Mouse (Mus musculus) kidney, embryonic 15.5 days (tissue): ENCODE measurements around the gene Schip1. TPM values are rescaled to one million over a fixed set of nuclear protein-coding genes. Genes with fewer than 3 reads are reported as not detected.

Source experiments
- ATAC-seq: fragments of 200-750 bp; cut with Nextera tagmentation; replicated peaks from 2 replicates; pipeline ENCODE4 v1.8.0; 2017; ENCODE audit warnings: moderate TSS enrichment; ENCODE audit not compliant: low FRiP score
- H3K27ac ChIP-seq: fragments of 300-500 bp; sonication (generic); 2 replicates; pipeline ENCODE4 v1.5.1; 2015; ENCODE audit warnings: mild to moderate bottlenecking, inconsistent platforms
- H3K27me3 ChIP-seq: fragments of 300-500 bp; sonication (generic); 2 replicates; pipeline ENCODE4 v1.6.1; 2015; ENCODE audit warnings: inconsistent platforms
- H3K36me3 ChIP-seq: fragments of 300-500 bp; sonication (generic); 2 replicates; pipeline ENCODE4 v1.6.1; 2015; ENCODE audit warnings: inconsistent platforms
- H3K4me1 ChIP-seq: fragments of 300-500 bp; sonication (generic); 2 replicates; pipeline ENCODE4 v1.6.1; 2015; ENCODE audit warnings: inconsistent platforms
- H3K4me2 ChIP-seq: fragments of 300-500 bp; sonication (generic); 2 replicates; pipeline ENCODE4 v1.6.1; 2015; ENCODE audit warnings: moderate library complexity, mild to moderate bottlenecking, inconsistent platforms
- H3K4me3 ChIP-seq: fragments of 300-500 bp; sonication (generic); replicated peaks from 2 replicates; pipeline ENCODE4 v1.5.1; 2015; ENCODE audit warnings: mild to moderate bottlenecking, inconsistent platforms
- H3K9ac ChIP-seq: fragments of 300-500 bp; sonication (generic); 2 replicates; pipeline ENCODE4 v1.6.1; 2015; ENCODE audit warnings: mild to moderate bottlenecking, inconsistent platforms
- H3K9me3 ChIP-seq: fragments of 300-500 bp; sonication (generic); replicated peaks from 2 replicates; pipeline ENCODE4 v1.6.1; 2016; ENCODE audit warnings: inconsistent platforms
- WGBS: fragments of 180-500 bp; shearing (Covaris S2); methylation state at CpG from one replicate; pipeline ENCODE4 v1.1.7; 2015; ENCODE audit warnings: mixed read lengths; 5-methylcytosine and 5-hydroxymethylcytosine counted together
- polyA plus RNA-seq: library from polyadenylated mRNA; unstranded; fragments of >200 nt; fragmentation: Nextera tagmentation; extraction: Ambion mirVana; gene quantifications from 2 replicates; pipeline ENCODE4 v1.2.1, GENCODE M21; 2015

The Schip1 gene
- polyA plus RNA-seq, 1 experiment from 2014 or later, result 51.3 TPM

DNA sequence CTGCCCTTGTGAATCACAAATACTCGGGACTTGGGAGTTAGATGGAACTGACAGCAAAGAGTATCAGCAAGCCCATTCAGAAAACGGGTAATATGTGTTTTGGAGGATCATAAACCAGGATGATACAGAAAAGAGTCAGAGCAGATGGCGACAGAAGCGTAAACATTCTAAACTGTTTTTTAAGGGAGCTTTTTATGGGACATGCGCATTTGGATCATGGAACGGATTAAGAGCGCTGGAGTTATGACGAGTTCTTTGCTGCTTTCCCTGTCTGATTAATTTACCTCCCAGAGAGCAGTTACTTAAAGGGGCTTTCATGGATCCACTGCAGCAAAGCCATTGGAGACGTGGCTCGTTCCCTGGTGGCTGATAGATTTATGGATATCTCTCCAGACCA lies 219.0 kb downstream of the Schip1 start:
- Histone ChIP-seq H3K27ac (no peak overlapping the region), H3K9me3 (no peaks in the 10 kb centered on the region), H3K4me3 (no peak overlapping the region), H3K4me2 (peak overlapping the region; percentile 27), H3K36me3 (no peaks in the 10 kb centered on the region), H3K9ac (no peak overlapping the region), H3K4me1 (no peaks in the 10 kb centered on the region), H3K27me3 (no peaks in the 10 kb centered on the region)
- 41% methylated on average over 10 of the region's 10 CpGs for WGBS
- no peak for ATAC-seq

DNA sequence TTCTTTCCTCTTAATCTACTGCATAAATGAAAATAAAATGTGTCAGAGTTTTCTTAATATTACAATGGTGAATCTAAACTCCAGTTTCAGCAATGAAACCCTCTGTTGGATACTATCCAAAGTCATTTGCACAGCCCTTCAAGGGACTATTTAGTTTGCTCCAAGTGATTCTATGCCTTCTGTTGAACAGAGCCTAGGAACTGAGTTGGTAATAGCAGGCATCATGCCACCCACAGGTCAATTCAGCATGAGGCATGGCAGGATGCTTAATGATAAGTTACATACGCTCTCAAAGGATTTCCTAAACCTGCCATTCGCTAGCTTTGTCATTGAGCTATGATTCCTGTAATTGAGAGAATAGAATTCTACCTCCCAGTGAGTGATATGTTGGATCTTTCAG lies 219.9 kb downstream of the Schip1 start:
- no peak overlapping the region for H3K4me3 ChIP-seq
- H3K27me3 ChIP-seq, result no peaks in the 10 kb centered on the region
- no peaks in the 10 kb centered on the region for H3K9me3 ChIP-seq
- no peaks in the 10 kb centered on the region for H3K4me1 ChIP-seq
- 94% methylated on average over 2 of the region's 2 CpGs for WGBS
- no peak overlapping the region for H3K9ac ChIP-seq
- H3K4me2 ChIP-seq, result no peak overlapping the region
- H3K36me3 ChIP-seq, result no peaks in the 10 kb centered on the region
- no peak overlapping the region for H3K27ac ChIP-seq
- no peak for ATAC-seq

DNA sequence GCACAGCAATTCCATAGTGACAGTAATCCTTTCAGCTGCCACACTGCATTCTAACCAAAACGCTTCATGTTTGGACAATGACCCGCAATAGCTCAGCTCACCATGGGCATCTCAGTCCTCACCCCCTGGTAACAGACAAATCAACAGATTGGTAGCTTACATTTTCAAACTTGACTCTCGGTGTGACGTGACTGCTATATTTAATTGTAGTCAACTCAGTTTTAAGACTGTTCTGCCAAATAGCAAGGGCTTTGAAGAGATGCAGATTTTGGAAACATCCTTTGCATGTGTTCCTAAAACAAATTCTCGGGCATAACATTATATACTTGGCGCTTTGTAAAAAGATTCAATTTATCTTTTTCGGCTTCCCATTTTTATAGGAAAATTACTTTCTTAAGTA lies 232.2 kb downstream of the Schip1 start:
- no peaks in the 10 kb centered on the region for H3K9me3 ChIP-seq
- H3K9ac ChIP-seq, result no peak overlapping the region
- no peak overlapping the region for H3K4me2 ChIP-seq
- ATAC-seq, result no peak
- no peaks in the 10 kb centered on the region for H3K36me3 ChIP-seq
- no peak overlapping the region for H3K27ac ChIP-seq
- H3K27me3 ChIP-seq, result no peaks in the 10 kb centered on the region
- H3K4me3 ChIP-seq, result no peak overlapping the region
- H3K4me1 ChIP-seq, result no peaks in the 10 kb centered on the region
- 93% methylated on average over 7 of the region's 7 CpGs for WGBS

GRCm38 (mm10) chr3:68305647-68306046 lies 241.0 kb downstream of the Schip1 start:
- 22% methylated on average over 1 of the region's 1 CpGs for WGBS
- Histone ChIP-seq H3K4me3 (no peak overlapping the region), H3K4me2 (no peak overlapping the region), H3K27ac (no peak overlapping the region), H3K27me3 (no peaks in the 10 kb centered on the region), H3K4me1 (no peaks in the 10 kb centered on the region), H3K9me3 (no peaks in the 10 kb centered on the region), H3K36me3 (no peaks in the 10 kb centered on the region), H3K9ac (no peak overlapping the region)
- no peak for ATAC-seq

- no peaks in the 10 kb centered on the region for H3K36me3 ChIP-seq
- H3K4me2 ChIP-seq, result no peak overlapping the region
- no peak overlapping the region for H3K27ac ChIP-seq
- no peaks in the 10 kb centered on the region for H3K27me3 ChIP-seq
- H3K9me3 ChIP-seq, result no peaks in the 10 kb centered on the region
- H3K9ac ChIP-seq, result no peak overlapping the region
- H3K4me3 ChIP-seq, result no peak overlapping the region
- no peak for ATAC-seq
- no peaks in the 10 kb centered on the region for H3K4me1 ChIP-seq
- WGBS, result 51% methylated on average over 4 of the region's 4 CpGs
Observed at GRCm38 (mm10) chr3:68306726-68307125, 242.1 kb downstream of the Schip1 start.

GRCm38 (mm10) chr3:68325575-68325974 lies 261.0 kb downstream of the Schip1 start:
- H3K27ac ChIP-seq, result no peak overlapping the region
- no peak overlapping the region for H3K9ac ChIP-seq
- ATAC-seq, result no peak
- H3K4me3 ChIP-seq, result no peak overlapping the region
- H3K4me1 ChIP-seq, result no peaks in the 10 kb centered on the region
- no peaks in the 10 kb centered on the region for H3K27me3 ChIP-seq
- H3K9me3 ChIP-seq, result no peaks in the 10 kb centered on the region
- no peaks in the 10 kb centered on the region for H3K36me3 ChIP-seq
- no peak overlapping the region for H3K4me2 ChIP-seq
- WGBS, result 80% methylated on average over 6 of the region's 6 CpGs

GRCm38 (mm10) chr3:68332515-68332914 lies 267.9 kb downstream of the Schip1 start:
- no peak overlapping the region for H3K27ac ChIP-seq
- no peak overlapping the region for H3K4me2 ChIP-seq
- H3K9me3 ChIP-seq, result no peaks in the 10 kb centered on the region
- WGBS, result 44% methylated on average over 2 of the region's 2 CpGs
- no peaks in the 10 kb centered on the region for H3K27me3 ChIP-seq
- no peak overlapping the region for H3K9ac ChIP-seq
- H3K4me3 ChIP-seq, result no peak overlapping the region
- no peak for ATAC-seq
- H3K36me3 ChIP-seq, result no peaks in the 10 kb centered on the region
- no peaks in the 10 kb centered on the region for H3K4me1 ChIP-seq

DNA sequence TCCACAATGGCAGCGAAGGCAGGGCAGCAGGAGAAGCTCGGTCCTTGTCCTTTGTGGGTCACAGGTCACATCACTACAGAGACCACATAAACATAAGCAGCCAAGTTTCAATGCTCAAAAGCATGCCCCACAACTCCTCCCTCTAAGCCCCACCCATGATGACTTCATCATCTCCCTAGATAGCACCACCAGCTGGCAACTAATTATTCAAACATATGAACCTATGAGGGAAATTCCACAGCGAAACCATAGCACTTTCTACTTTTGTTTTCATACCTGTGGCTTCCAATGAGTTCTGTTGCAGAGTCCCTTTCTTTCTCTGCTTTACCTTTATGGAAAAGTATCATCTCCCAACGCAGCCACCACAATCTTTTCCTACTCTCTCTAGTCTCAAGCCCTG lies 270.9 kb downstream of the Schip1 start:
- H3K27ac ChIP-seq, result no peak overlapping the region
- no peaks in the 10 kb centered on the region for H3K27me3 ChIP-seq
- H3K4me3 ChIP-seq, result no peak overlapping the region
- H3K9me3 ChIP-seq, result no peaks in the 10 kb centered on the region
- no peaks in the 10 kb centered on the region for H3K36me3 ChIP-seq
- no peak for ATAC-seq
- no peaks in the 10 kb centered on the region for H3K4me1 ChIP-seq
- H3K4me2 ChIP-seq, result no peak overlapping the region
- 93% methylated on average over 4 of the region's 4 CpGs for WGBS
- H3K9ac ChIP-seq, result no peak overlapping the region

- Histone ChIP-seq H3K4me2 (no peak overlapping the region), H3K27ac (no peak overlapping the region), H3K4me1 (peaks cover 15% of the 10 kb centered on the region), H3K4me3 (no peak overlapping the region), H3K36me3 (no peaks in the 10 kb centered on the region), H3K27me3 (no peaks in the 10 kb centered on the region), H3K9ac (no peak overlapping the region), H3K9me3 (no peaks in the 10 kb centered on the region)
- 33% methylated on average over 6 of the region's 6 CpGs for WGBS
- ATAC-seq, result no peak
Observed at GRCm38 (mm10) chr3:68350624-68351023, 286.0 kb downstream of the Schip1 start.

GRCm38 (mm10) chr3:68351461-68351860 lies 286.9 kb downstream of the Schip1 start:
- Histone ChIP-seq H3K4me3 (no peak overlapping the region), H3K9me3 (no peaks in the 10 kb centered on the region), H3K27ac (no peak overlapping the region), H3K36me3 (no peaks in the 10 kb centered on the region), H3K4me2 (no peak overlapping the region), H3K27me3 (no peaks in the 10 kb centered on the region), H3K9ac (no peak overlapping the region), H3K4me1 (peaks cover 15% of the 10 kb centered on the region)
- 17% methylated on average over 3 of the region's 3 CpGs for WGBS
- peak; percentile 83 for ATAC-seq

DNA sequence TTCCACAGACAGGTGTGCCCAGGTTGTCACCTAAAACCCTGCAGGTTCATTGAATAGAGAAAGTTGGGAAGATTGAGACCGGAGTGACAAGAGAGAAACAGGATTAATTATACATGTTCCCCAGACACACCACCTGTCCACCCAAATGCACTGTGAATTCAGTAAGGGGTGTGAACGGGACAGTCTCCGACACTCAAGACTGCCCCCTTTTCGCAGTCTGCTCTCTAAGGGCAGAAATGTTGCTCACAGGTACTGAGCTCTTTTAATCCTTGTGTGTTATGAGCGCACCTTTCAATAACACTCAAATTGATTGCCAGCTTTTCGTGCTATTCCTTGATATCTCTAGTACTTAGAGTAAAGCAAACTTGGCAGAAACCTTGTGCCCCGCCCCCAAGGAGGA lies 288.4 kb downstream of the Schip1 start:
- H3K27ac ChIP-seq, result no peak overlapping the region
- no peak for ATAC-seq

GRCm38 (mm10) chr3:68353492-68353891 lies 288.9 kb downstream of the Schip1 start:
- H3K4me2 ChIP-seq, result no peak overlapping the region
- no peaks in the 10 kb centered on the region for H3K27me3 ChIP-seq
- H3K4me1 ChIP-seq, result peaks cover 15% of the 10 kb centered on the region
- H3K36me3 ChIP-seq, result no peaks in the 10 kb centered on the region
- H3K27ac ChIP-seq, result no peak overlapping the region
- no peak overlapping the region for H3K4me3 ChIP-seq
- 37% methylated on average over 3 of the region's 3 CpGs for WGBS
- H3K9ac ChIP-seq, result no peak overlapping the region
- ATAC-seq, result no peak
- H3K9me3 ChIP-seq, result no peaks in the 10 kb centered on the region

More for the DNA sequence above, 288.4 kb downstream of the Schip1 start:
- Histone ChIP-seq H3K4me3 (no peak overlapping the region), H3K4me1 (peaks cover 15% of the 10 kb centered on the region), H3K36me3 (no peaks in the 10 kb centered on the region), H3K9ac (no peak overlapping the region), H3K9me3 (no peaks in the 10 kb centered on the region), H3K27me3 (no peaks in the 10 kb centered on the region), H3K4me2 (no peak overlapping the region)
- 91% methylated on average over 7 of the region's 7 CpGs for WGBS

GRCm38 (mm10) chr3:68356516-68356915 lies 291.9 kb downstream of the Schip1 start:
- H3K27ac ChIP-seq, result no peak overlapping the region
- H3K9ac ChIP-seq, result no peak overlapping the region
- no peak overlapping the region for H3K4me3 ChIP-seq
- no peak for ATAC-seq
- H3K9me3 ChIP-seq, result no peaks in the 10 kb centered on the region
- H3K27me3 ChIP-seq, result no peaks in the 10 kb centered on the region
- H3K36me3 ChIP-seq, result no peaks in the 10 kb centered on the region
- H3K4me1 ChIP-seq, result peaks cover 5% of the 10 kb centered on the region; the same call in 1 of the 2 replicates
- H3K4me2 ChIP-seq, result no peak overlapping the region
- WGBS, result 79% methylated on average over 2 of the region's 2 CpGs
